Mouse (Mus musculus) cerebellum, postnatal 10 days (tissue): ENCODE data around the gene Szrd1.
A peak's percentile ranks its signal among the peaks of the same experiment; 100 is the strongest.

Source experiments
- DNase-seq, 2 experiments: peaks; one replicate each; pipeline ENCODE4 v3.0.0; 2021; ENCODE audit warnings: mixed read lengths in 2 of 2

Gene Szrd1

DNA sequence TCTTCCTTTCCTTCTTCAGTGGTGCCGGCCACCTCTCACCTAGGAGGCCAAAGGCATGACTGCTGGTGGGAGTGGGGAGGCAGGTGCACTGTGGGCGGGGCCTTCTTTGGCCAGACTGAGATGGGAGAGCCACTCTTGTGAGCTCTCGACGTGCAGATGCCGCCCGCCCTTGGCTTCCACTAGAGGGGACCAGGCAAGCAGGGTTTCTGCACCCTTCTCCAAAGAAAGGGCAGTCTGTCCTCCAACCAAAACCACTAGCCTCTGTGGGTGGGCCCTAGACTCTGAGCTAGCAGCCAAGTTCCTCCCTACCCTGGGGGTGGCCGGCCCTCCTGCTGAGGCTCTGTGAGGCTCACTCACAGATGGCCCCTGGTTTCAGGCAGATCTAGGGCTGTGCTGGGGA is 25.7 kb downstream of the Szrd1 start:
- DNase-seq: peak; percentile 45 to 59

DNA sequence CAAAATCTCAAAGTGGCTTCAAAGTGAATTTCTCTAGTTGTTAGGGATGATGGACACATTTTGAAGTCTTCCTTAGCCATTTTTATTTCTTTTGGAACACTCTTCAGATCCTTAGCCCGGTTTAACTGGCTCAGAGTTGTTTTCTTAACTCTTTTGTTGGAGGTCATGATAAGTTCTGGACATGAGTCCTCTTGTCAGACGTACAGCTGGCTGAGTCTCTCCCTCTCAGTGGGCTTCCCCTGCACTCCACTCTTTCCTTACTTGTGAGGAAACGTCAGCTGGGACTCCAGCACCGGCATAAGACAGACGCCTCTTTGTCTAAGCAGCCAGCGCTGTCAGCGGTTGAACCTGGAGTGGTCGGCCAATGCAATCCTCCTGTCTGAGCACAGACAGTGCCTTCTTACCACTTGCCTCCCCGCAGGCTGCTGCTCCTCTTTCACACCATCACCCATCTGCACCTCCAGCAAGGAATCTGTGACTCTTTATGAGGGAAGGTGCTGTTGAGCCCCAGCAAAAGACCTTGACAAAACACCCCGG is 31.3 kb downstream of the Szrd1 start:
- no peak for DNase-seq

DNA sequence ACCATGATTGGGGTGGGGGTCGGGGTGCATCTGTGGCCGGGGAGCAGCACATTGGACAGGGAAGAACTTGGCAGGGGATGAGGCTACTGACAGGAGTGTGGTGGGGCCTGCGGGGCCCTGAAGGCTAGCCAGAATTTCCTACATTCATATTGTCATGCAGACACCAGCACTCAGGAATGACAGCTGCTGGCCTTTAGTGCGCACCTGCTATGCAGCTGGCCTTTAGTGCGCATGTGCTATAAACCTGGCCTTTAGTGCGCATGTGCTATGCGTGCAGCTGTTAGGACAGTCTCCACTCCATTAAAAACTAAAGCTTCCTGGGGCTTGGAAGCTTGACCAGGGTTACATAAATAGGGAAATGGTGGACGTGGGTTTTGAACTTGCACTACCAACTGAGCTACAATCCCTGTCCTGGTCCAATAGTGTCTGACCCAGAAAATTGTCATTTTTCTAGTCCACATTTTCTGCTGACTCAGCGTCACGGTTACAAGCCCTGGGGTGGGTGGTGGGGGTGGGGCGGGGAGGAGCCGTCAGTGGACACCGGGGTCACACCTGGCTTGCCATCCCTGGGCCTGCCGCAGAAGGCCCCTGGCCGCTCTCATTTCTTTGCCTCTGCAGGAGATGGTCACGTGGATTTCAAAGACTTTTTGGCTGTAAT is 32.9 kb downstream of the Szrd1 start:
- DNase-seq: no peak

DNA sequence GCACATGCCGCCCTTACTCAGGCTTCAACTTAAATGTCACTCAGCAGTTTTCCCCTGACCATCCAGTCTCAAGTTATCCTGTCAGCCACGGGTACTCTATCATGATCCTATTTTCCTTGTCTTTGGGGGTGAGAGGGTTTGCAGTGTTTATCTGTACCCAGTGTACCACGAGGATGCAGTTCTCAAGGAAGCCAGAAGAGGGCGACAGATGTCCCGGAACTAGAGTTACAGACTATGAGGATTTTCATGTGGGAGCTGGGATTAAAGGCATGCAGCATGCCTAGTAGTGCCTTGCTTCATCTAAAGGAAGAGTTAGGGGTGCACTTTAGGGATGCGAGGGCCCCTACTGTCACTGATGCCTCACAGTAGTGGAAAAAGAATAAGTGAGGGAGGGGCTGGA is 37.7 kb downstream of the Szrd1 start:
- peak; percentile 50 to 62 for DNase-seq

DNA sequence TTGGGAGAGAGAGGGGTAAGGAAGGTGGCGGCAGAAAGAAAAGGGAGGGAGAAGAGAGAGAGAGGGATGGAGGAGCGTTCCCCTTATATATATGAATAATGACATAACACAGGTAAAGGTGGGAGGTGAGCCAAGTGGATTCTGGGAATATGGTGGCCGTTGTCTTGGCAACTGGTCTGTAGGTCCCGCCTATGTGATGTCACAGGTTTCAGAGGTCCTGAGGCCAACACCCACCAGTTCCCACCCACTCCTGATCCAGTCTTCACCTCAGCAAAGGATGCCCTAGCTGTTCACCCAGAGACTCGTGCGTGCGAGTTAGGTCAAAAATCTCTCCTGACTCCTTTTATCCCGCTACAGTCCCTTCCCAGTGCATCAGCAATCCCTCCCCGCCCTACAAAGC is 38.3 kb downstream of the Szrd1 start:
- no peak for DNase-seq

DNA sequence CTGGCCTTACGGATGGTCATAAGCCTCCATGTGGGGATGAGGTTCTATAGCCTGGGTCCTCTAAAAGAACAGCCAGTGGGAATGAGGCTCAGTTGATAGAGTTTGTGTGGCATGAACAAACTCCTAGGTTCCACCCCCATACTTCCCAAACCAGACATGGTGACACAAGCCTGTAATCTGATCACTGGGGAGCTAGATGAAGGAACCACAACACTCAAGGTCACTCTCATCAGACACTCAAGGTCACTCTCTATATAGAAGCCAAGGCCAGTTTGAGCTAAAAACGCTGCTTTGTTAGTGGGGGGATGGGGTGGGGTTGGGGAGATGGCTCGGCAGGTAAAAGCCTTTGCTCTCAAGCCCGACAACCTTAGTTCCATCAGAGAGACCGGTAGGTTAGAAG is 39.6 kb downstream of the Szrd1 start:
- DNase-seq: no peak

DNA sequence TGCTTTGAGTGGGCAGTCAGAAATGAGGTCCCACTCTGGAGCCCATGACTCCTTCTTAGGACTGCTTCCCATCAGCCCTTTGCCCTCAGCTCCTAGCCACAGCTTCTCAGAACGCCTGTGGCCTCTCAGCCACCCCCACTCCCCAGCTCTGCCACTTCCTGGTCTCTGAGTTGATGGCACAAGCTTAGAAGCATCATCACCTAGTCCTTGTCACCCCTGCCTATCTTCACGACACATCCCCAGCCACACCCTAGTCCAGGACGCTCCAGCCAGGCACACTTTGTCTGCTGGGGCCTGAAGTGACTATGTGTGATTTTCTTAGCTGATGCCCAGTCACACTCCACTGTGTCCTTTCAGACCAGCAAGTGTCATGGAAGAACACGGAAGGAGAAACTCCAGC is 40.6 kb downstream of the Szrd1 start:
- no peak for DNase-seq

DNA sequence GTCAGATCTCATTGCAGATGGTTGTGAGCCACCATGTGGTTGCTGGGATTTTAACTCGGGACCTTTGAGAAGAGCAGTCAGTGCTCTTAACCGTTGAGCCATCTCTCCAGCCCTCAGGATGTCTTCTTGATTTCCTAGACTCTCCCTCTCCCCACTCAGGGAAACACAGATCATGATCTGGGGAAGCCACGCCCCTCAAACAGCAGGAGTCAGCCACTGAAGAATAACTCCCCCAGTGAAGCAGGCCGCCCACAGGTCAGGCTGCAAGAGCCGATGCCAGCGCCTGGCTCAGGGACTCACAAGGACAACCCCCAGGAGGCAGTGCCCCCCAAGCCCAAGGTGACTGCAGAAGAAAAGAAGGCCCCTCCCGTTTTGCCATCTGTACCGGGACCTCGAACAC is 42.9 kb downstream of the Szrd1 start:
- no peak for DNase-seq

DNA sequence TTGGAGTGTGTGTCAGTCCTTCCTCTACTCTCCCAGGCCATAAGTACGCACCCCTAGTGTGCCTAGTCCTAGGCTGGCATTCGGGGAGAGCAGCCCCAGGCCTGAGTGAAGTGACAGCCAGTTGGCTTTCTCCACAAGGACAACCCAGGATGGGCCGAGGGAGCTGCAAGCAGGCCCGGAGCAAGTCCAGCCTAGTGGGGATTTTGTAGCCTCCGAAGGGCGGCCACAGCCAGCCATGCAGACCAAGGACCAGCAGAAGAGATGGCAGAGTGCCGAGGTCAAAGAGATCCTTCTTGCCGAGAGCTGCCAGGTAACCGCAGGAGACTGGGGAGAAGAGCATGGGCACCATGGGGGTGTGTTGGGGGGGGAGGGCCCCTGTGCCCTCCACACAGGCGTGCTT is 44.6 kb downstream of the Szrd1 start:
- DNase-seq: peak; percentile 43 to 44

DNA sequence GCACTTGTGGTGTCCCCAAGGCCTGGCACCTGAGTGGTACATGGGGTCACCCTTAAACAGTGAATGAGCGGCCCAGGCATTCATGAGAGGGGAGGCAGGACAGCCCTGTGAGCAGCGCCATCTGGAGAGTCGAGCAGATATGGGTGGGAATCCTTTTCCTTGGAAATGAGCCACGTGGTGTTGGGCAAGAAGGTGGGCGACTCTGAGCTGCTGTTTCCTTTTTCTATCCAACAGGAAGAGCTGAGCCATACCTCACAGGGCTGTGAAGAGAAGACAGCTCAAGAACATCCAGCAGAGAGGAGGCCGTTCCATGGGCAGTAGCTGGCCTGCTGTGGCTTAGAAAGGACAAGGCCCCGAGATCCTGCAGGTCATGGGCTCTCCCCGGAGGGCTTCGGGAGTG is 50.9 kb downstream of the Szrd1 start:
- no peak for DNase-seq

DNA sequence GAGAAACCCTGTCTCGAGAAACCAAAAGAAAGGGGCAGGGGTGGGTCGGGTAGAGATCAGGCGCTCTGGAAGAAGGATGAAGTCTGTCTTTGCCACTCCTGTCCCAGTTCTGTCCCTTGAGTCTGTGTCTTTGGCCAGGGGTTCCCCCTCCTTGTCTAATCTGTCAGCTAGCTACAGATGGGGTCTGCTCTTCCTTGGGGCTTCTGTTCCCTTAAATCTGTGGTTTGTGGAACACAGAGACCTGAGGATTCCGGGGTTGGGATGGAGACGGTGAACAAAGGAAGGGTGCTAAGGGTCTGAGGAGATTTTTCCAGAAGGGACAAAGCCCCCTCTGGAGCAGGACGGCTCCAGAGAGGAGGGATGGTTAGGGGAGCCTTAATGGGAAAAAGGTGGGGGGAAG is 51.5 kb downstream of the Szrd1 start, which contains the start of gene Spata21:
TSS of gene Spata21 (plus strand) at position 301 of the 400 bp plus-strand sequence.
- DNase-seq: no peak

DNA sequence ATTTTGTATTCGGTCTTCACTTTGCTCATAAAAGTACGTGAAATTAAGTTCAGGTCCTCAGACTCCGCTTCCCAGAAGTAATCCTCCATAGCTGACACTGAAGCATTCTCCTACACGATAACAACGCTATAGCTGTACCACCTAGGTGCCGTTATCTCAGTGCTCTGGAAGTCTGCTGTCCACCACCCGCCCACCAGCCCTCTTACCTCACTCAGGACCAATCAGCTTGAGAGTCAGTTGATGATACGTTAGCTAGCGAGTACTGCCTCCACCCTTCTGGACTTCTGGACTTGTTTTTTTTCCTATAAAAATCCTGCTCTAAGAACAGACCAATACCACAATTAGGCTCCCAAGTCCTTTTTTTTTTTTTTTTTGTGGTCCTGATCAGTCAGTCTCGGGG is 52.7 kb downstream of the Szrd1 start:
- no peak for DNase-seq

DNA sequence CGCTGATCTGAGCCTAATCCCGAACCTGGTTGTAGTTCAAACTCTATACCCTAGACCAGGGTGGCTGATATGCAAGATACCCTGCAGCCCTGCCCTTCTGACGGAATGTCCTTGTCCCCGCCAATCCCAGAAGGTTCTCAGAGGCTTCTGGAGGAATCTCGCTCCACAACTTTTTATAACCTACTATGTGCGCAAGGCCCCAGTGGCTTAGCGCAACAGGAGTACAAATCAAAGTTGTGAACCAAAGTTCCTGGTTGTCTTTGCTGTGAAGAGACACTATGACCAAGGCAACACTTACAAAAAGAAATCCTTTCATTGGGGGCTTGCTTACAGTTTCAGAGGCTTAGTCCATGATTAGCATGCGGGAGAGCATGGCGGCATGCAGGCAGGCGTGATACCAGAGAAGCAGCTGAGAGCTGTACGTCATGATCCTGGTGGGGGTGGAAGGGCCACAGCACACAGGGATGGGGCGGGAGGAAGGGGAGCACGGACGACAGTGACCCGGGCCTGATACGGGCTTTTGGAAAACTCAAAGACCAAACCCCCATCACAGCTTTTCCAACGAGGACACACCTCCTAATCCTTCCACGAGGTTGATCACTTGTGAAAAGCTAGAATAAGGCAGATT is 61.0 kb downstream of the Szrd1 start:
- DNase-seq: no peak

DNA sequence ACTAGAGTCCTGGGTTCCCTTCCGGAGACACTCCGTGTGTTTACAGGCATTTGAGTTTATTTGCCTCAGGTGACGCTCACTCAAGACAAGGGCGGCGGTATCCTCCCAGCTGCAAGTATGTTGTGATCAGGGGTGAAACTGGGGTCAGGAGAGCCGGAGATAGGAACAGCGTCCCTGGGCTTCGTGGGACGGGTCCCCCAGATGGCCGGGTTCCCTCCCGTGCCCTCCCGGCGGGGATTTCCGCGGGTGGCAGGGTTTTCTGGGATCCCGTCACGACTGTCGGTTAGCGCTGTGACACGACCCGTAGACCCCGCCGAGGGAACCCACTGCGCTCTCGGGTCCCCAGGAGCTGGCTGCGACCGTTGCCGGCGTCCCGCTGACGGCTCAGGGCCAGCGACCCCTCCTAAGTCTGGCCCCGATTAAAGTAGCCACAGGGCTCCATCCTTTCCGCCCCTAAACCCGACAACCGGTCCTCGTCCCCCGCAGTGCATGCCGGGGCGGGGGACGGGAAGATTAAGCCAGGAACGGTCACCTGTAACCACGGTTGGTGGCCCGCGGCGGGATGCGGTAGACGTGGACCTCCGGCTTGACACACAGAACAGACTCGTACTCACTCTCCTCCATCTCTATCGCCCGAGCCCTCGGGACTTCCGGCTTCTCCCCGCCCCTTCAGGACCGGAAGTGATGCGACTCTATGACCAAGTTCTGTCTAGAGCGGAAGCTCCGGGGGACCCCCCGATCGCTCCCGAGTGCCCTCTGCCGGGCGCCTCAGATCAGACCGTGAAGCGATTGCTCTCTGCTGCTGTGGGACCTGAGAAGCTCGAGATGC is 61.7 kb downstream of the Szrd1 start, which contains the start of gene Necap2:
TSS of gene Necap2 (minus strand) at position 677 of the 829 bp plus-strand sequence.
- DNase-seq: peak; percentile 98

DNA sequence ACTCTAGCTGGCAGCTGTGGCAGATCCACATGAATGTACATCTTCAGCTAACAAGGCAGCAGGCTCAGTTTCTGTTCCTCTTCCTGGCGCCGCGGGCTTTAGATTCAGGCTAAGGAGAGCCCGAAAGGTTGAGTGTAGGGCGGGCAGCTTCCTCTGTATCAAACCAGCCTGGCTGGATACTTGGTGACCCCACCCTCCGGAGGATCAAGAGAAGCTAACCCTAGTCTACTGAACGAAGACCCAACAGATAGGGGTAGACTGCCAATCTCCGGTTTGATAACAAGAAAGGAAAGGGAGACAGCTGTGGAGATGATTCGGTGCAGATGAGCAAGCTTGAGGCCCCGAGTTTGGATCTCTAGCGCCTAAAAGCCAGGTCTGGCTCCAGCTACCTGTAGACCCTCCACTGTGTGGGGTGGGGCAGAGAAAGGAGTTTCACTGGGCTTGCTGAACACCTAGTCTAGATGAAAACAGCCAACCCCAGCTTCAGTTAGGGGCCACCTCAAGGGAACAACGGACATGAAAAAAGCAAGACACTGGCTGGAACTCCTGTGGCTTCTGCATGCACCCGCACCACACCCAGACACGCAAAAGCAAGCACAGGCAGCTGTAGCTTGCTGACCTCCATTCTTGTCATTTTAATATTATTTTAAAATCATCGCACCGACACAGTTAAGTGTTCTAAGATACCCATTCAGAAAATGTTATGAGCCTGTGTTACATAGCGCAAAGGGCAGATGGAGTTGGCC is 62.6 kb downstream of the Szrd1 start:
- DNase-seq: no peak

DNA sequence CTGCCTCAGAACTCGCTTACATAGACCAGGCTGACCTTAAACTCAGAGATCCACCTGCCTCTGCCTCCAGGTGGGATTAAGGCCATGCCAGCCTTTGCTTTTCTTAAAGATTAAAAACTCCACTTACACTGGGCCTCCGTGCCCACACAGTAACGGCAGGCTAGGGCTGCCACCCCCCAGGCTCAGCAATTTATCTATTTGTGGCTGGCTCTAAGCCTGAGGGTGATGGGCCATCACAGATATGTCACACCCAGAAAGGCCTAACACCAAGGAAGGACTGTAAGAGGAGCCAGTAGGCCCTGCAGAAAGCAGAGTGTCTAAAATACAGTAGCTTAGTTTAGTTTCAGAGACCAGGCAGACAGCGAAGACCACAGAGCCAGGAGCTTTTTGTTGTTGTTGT is 65.5 kb downstream of the Szrd1 start:
- no peak for DNase-seq

DNA sequence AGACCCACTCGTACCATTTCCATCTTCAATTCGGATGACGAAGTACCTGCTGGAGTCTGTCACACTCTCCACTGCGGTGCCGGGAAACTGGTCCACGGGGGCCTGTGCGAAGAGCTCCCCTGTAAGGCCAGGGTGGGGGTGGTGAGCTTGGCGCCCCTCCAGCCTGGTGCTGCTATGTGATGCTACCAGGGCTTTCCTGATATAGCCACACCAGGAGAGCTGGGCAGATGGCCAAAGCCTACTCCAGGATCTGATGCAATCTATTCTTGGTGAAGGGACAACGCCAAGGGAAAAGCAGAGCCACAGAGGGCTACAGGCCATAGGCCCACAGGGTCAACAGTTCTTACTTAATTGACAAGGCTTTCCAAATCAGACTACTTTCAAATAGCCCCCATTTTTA is 65.9 kb downstream of the Szrd1 start:
- peak; percentile 36 to 53 for DNase-seq

DNA sequence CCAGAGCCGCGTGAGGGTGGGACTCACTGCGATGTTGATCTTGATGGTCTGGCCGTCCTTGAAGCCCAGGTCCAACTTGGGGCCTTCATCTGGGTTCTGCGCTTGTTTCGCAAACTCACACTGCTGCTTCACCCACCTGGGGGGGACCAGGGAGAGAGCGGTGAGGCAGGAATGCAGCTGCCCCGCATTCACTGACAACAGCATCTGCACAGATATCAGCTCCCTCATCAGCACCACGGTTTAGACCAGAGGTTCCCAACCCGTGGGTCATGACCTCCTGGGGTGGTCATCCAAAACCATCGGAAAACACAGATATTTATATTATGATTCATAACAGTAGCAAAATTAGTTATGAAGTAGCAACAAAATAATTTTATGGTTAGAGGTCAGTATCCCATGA is 67.1 kb downstream of the Szrd1 start:
- DNase-seq: no peak

DNA sequence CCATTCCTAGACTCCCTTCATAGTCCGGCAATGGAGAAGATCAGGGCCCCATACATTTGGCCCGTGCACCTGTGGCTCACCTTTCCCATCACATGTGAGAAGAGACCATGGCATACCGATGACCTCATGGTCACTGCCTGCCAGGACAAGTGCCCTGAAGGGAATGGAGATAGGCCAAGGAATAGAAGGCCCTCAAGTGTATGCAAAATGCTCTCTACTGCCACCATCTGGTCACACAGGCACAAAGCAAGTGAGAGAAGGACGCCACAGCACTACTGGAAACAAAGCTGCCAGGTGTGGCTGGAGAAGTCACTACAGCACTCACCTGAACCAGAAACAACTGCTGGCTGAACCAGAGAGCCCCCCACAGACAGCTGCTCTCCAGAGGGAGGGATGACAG is 69.8 kb downstream of the Szrd1 start:
- peak; percentile 78 to 86 for DNase-seq

DNA sequence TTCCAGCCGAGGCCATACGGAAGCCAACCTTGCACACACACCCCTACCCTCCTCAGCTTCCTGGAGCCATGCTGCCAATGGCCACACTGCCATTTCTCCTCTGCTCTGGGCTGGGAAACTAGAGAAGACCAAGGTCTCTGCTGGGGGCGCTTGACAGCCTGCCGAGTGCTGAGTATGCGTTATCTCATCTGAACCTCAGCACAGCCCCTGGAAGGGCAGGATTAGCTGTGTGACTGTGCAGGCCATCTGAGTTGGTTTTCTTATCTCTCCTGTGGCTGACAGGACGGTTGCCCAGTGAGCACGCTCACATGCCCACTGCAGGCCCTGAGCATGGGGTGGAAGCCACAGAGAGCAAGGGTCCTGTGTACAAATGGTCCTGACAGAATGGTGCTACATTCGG is 70.9 kb downstream of the Szrd1 start:
- no peak for DNase-seq

DNA sequence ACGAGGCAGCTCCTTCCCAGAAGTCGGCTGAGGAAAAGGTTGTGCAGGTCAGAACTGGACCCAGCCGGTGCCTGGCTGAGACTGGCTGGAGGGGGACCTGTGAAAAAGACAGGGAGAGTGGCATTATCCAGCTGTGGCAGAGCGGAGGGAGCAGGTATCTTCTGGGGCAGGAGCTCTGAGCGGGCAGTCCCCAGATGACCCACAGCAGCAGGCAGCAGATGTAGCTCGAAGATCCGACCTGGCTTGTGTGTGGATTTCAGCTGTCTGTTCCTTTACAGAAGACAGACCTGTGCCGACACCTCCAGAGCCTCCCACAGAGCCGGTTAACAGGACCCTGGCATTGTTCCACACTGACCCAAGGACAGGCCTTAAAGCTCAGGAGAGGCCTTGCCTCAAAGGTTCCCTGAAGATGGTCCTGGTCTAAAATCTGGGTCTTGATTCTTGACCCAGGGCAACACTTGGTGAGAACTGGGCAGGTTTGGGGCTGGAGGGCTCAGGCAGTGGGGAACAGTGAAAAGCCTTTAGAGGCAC is 72.0 kb downstream of the Szrd1 start:
- DNase-seq: peak; percentile 36 to 43

DNA sequence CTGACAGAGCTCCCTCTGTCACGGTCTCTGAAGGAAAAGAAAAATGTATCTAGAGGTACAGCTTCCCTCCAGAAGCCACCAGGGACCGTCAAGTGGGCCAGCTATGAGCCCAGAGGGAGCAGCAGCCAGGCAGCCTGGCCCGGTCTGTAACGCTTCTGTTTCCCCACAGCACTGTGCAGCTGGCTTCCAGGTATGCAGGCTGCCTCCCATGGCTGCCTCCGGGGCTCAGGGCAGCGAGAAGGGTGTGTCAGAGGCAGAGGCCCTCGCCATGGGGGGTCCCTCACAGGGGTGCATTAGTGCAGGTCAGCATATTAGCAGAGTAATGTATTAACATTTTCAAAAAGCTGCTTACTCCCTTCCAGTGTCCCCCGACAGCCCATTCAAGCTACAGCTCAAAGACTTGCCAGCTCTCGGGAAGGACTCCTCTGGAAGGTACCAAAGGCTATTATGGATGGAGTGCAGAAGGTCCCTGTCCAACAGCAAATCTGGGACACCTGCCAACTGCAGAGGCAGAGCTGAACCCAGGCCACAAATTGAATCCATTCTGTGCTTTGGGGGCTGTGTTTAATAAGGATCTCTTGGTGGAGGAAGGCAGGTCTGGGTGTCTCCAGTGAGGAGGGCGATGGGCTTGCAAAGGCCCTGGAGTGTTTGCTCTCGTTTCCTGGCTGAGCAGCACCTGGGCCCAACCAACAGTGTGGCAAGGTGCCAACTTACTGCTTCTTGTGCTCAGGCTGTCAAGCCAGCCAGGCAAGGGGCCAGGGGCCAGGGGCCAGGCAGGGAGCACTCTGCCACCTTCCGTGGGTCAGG is 72.7 kb downstream of the Szrd1 start:
- DNase-seq: peak; percentile 87 to 88
